In the genomic region with DNA sequence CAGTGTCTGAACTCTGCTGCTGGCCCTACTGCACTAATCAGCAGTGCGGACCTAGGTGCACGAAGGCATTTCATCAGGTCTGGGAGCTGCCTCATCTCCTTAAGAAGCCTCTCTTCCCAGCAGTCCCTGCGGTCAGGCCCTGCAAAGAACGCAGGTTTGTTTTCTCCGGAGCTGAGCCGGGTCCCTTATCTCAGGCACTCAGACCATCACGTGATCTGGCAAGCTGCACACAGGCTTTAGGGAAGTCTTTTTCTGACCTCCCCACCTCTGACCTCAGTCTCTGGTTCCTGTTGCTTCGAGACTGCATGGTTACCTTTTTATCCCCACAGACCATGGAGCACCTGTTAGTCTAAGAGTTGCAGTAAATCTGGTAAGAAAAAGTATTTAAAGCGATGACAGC, we compare ENCODE assay signal across 10 mouse cellular contexts. TPM values are rescaled to one million over a fixed set of nuclear protein-coding genes. Genes with fewer than 3 reads are reported as not detected.
DNase-seq lines count a peak whose midpoint lies in the region; ATAC-seq and TF ChIP-seq lines count a peak whose summit lies in the region.
"Had no signal": no experiment of that assay in that cellular context is flagged by ENCODE, and none has a peak within 500 bp of the region (broad histone marks: within the 10 kb centered on the region; RNA-seq: fewer than 3 reads in every experiment).

No protein-coding gene starts in this region.

- peaks cover 4% of the 10 kb centered on the region for H3K27me3 ChIP-seq in erythroblast, embryonic 14.5 days (ENCODE audit: control insufficient read depth)
- no peaks in the 10 kb centered on the region for H3K27me3 ChIP-seq in liver, embryonic 12.5 days (replicated peaks)
- no peaks in the 10 kb centered on the region for H3K27me3 ChIP-seq in myocyte (ENCODE audit: control insufficient read depth, insufficient read depth, insufficient read length)
- H3K27me3 ChIP-seq in thymus, adult 2 months (ENCODE audit: control insufficient read depth, insufficient read depth, low read length), result no peaks in the 10 kb centered on the region
- H3K27me3 ChIP-seq: embryonic facial prominence, embryonic 15.5 days; hindbrain, embryonic 15.5 days had no signal

- peaks cover 4% of the 10 kb centered on the region for H3K9me3 ChIP-seq in erythroblast, embryonic 14.5 days (ENCODE audit: control insufficient read depth, low read length)
- no peaks in the 10 kb centered on the region for H3K9me3 ChIP-seq in liver, embryonic 12.5 days (replicated peaks)
- H3K9me3 ChIP-seq: embryonic facial prominence, embryonic 15.5 days; hindbrain, embryonic 15.5 days had no signal

- TF ChIP-seq CTCF in thymus, adult 2 months (IDR thresholded peaks at IDR 0.05; ENCODE audit: borderline replicate concordance, control insufficient read depth, extremely low read depth, insufficient read depth, low read length, poor library complexity), result no peak

- no peaks in the 10 kb centered on the region for H3K79me2 ChIP-seq in myocyte (ENCODE audit: control insufficient read depth, insufficient read depth)

- 6% methylated on average over 9 of the region's 9 CpGs for WGBS in liver, embryonic 12.5 days (ENCODE audit: insufficient replicate concordance)
- 26% methylated on average over 9 of the region's 9 CpGs for WGBS in thymus, adult 2 months

- no peak for TF ChIP-seq POLR2A in myocyte (IDR thresholded peaks at IDR 0.05; ENCODE audit: insufficient read length, low read depth)
- no peak for TF ChIP-seq POLR2A in thymus, adult 2 months (IDR thresholded peaks at IDR 0.05; ENCODE audit: control insufficient read depth, extremely low read depth, insufficient read depth, low read length, poor library complexity)

- H3K4me3 ChIP-seq in erythroblast, embryonic 14.5 days (replicated peaks), result peak overlapping the region; percentile 51
- peak overlapping the region; percentile 9; the same call in 1 of the 2 replicates for H3K4me3 ChIP-seq in liver, embryonic 12.5 days
- no peak overlapping the region for H3K4me3 ChIP-seq in myocyte
- no peak overlapping the region for H3K4me3 ChIP-seq in thymus, adult 2 months (ENCODE audit: control insufficient read depth, insufficient read depth, low read length)
- H3K4me3 ChIP-seq: embryonic facial prominence, embryonic 15.5 days; hindbrain, embryonic 15.5 days had no signal

- peak; percentile 57 for DNase-seq in ZHBTc4 (ENCODE audit: low read depth, low spot score)
- no peak for DNase-seq in layer of hippocampus, postnatal 14 days (ENCODE audit: low spot score in 2 of 2)
- DNase-seq in cerebellum, postnatal 4 days (ENCODE audit: low spot score in 2 of 2), result no peak
- no peak for DNase-seq in gastrocnemius, postnatal 36 days
- DNase-seq in thymus, adult 2 months, result no peak

- no peak overlapping the region for H3ac ChIP-seq in myocyte (ENCODE audit: control insufficient read depth, insufficient read length)

- peak overlapping the region; percentile 69 for H3K9ac ChIP-seq in liver, embryonic 12.5 days
- H3K9ac ChIP-seq: embryonic facial prominence, embryonic 15.5 days; hindbrain, embryonic 15.5 days had no signal

- peak overlapping the region; percentile 96 for H3K27ac ChIP-seq in liver, embryonic 12.5 days
- H3K27ac ChIP-seq in thymus, adult 2 months (ENCODE audit: control insufficient read depth, insufficient read depth, low read length), result no peak overlapping the region
- H3K27ac ChIP-seq: embryonic facial prominence, embryonic 15.5 days; hindbrain, embryonic 15.5 days had no signal

- peaks cover 91% of the 10 kb centered on the region for H3K4me1 ChIP-seq in erythroblast, embryonic 14.5 days (ENCODE audit: control insufficient read depth)
- peaks cover 73% of the 10 kb centered on the region for H3K4me1 ChIP-seq in liver, embryonic 12.5 days
- peaks cover 9% of the 10 kb centered on the region; the same call in 1 of the 2 replicates for H3K4me1 ChIP-seq in thymus, adult 2 months (replicated peaks; ENCODE audit: control insufficient read depth, insufficient read depth, low read length)

- peak; percentile 89 for ATAC-seq in liver, embryonic 12.5 days

- intact Hi-C loops in gastrocnemius, postnatal 36 days (cut with DNase I), result no loop called here

- peaks cover 27% of the 10 kb centered on the region for H3K36me3 ChIP-seq in erythroblast, embryonic 14.5 days (ENCODE audit: control insufficient read depth)
- no peaks in the 10 kb centered on the region for H3K36me3 ChIP-seq in liver, embryonic 12.5 days
- no peaks in the 10 kb centered on the region for H3K36me3 ChIP-seq in myocyte (ENCODE audit: control insufficient read depth, insufficient read depth)
- H3K36me3 ChIP-seq in thymus, adult 2 months (ENCODE audit: control insufficient read depth, insufficient read depth, low read length), result no peaks in the 10 kb centered on the region
- H3K36me3 ChIP-seq: embryonic facial prominence, embryonic 15.5 days; hindbrain, embryonic 15.5 days had no signal

- peak overlapping the region; percentile 50 for H3K4me2 ChIP-seq in liver, embryonic 12.5 days
- no peak overlapping the region for H3K4me2 ChIP-seq in myocyte (ENCODE audit: low read depth)
- H3K4me2 ChIP-seq: embryonic facial prominence, embryonic 15.5 days; hindbrain, embryonic 15.5 days had no signal

TF ChIP-seq in myocyte, 11 proteins besides CTCF, POLR2A, EP300 and RAD21:
- TF ChIP-seq USF1 (IDR thresholded peaks at IDR 0.05; ENCODE audit: low read depth) (peak; percentile 31), REST (IDR thresholded peaks at IDR 0.05; ENCODE audit: insufficient read depth, insufficient read length) (no peak)

RNA-seq across cellular contexts. Expression of a gene that starts 59.8 kb away (rescaled TPM):
- polyA plus RNA-seq in erythroblast, embryonic 14.5 days (2012), result 3.1 and 5.1 TPM in 2 replicates
- polyA plus RNA-seq in liver, embryonic 12.5 days (2016; fragmentation: Nextera tagmentation; extraction: Ambion mirVana), result 21.5 and 24.7 TPM in 2 replicates
- 4.2 TPM for polyA plus RNA-seq in myocyte (2012; fragmentation: generic; extraction: Trizol)
- 100 to 1,000 TPM; 125 to 140 TPM for total RNA-seq in layer of hippocampus, postnatal 14 days (2021)
- 10 to 100 TPM; 69.8 to 83.8 TPM for total RNA-seq in gastrocnemius, postnatal 36 days (2021)
- polyA plus RNA-seq in thymus, adult 2 months (2012; rRNA removed), result 12.0 and 13.0 TPM in 2 replicates

Comparison
In these comparisons a context has a peak if more than half of its experiments do, and no peak if none do; other contexts are left out.
1. H3K4me3 ChIP-seq: peak in erythroblast, embryonic 14.5 days (single experiment) and liver, embryonic 12.5 days (single experiment); none in myocyte (single experiment) and thymus, adult 2 months (single experiment).